Mouse (Mus musculus): Measurements from ENCODE around the gene Mcm10.
"Not testable (repeated sequence)": the region's sequence is repeated elsewhere in the genome, so short reads cannot be mapped to it uniquely, and the experiment has no call there.

Mcm10 gene

DNA sequence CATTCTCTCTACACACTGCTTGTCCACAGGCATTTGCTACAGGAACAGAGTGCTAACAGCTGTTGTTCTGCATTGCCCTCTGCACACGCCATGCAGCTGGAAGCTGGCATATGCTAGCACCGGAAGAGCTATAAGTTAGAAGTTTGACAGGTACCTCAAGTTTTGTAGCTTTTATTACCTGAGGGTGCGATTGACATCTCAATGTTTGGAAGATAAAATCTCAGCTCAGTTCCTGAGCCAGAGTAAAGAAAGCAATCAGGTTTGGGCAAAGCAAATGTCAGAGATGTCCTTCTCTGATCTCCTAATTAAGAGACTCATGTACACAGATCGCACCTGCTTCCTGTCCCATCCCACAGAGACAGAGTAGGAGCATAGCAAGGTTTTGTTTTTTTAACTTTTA is 25.8 kb downstream of the Mcm10 start:
- no peak for DNase-seq (ENCODE audit: low read depth, low spot score)

DNA sequence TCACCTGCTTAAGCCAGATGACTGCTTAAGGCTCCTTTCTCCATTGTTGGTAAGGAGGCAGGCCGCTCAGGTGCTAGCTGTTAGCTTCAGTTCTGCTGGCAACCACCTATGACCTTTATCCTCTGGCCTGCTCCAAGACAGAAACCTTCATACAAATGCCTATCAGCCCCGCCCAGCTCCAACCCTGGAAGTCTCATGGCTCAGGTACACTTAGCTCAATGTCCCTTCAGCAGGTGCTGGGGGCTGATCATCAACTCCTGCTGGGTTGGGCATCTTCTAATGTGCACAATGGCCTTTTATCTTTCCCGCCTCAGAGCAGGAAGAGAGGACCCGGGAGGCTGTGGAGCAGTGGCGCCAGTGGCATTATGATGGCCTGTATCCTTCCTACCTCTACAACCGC is 27.6 kb downstream of the Mcm10 start:
- DNase-seq (ENCODE audit: low read depth, low spot score): no peak

DNA sequence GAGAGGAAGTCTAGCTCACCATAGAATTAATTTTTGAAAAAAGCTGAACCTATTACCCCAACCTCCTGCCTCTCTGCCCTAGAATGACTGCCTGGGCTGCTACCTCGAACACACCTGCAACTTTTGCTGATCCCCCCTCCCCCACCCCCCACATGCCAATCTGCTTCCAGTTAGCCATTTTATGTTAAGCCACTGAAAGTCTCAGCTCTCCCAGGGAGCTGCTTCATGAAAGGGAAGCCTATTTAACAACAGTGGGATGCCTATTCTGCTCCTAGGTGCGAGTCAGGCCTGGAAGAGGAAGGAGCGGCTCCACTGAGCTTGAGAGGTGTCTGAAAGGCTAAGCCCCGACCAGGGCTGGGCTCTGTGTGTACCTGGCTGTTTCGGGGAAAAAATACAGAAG is 28.6 kb downstream of the Mcm10 start:
- DNase-seq (ENCODE audit: low read depth, low spot score): peak; percentile 66

DNA sequence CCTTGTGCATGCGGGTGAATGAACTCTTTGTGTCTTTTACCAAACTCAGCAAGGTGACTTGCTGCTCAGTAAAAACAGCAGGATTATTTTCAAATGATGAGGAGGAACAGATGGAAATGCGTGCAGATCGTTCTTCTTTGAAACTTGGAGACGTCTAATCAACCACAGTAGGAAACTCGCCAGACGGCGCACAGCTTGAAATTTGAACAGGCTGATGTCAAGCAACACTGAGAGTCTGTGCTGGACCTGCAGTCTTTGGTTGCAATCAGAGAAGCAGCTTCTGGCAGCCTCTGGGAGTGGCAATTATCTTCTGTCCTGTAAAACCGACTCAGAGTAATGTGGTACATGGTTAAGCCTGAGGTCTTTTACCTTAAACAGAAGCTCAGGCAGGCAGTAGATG is 34.5 kb downstream of the Mcm10 start:
- peak; percentile 43 for DNase-seq (ENCODE audit: low read depth, low spot score)

DNA sequence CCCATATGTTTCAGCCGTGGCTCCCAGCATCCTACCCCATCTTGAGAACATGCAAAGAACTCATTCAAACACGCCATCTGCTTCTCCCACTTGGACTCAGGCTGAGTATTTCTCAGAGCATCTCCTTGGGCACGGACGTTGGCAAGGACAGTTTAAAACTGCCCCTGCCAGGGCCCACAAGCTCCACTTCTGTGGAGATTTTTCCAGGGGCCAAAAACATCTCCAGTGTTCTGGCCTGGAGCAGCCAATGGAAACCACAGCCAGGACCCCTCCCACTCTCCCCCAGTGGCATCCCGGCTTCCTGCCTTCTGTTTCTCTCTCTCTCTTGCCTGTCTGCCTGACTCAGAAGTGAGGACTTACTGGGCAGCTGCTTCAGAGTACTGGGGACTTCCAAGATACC is 36.8 kb downstream of the Mcm10 start, which contains the start of gene Ucma:
Gene Ucma (plus strand): TSS at position 316 of the 400 bp plus-strand sequence.
- DNase-seq (ENCODE audit: low read depth, low spot score): no peak

DNA sequence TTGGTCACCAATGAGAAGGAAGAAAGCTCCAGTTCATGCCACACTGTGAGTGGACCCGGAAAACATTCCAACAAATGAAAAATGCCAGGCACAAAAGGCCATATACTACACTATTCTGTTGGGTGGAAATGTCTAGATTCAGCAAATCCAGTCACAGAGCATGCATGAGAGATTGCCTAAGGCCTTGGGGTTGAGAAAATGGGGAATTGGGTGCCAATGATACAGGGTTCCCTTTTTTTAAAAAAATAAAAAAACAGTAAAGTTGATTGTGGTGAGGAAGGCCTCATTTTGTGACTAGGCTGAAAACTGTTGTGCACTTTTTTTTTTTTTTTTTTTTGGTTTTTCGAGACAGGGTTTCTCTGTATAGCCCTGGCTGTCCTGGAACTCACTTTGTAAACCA is 43.5 kb downstream of the Mcm10 start:
- DNase-seq (ENCODE audit: low read depth, low spot score): no peak

DNA sequence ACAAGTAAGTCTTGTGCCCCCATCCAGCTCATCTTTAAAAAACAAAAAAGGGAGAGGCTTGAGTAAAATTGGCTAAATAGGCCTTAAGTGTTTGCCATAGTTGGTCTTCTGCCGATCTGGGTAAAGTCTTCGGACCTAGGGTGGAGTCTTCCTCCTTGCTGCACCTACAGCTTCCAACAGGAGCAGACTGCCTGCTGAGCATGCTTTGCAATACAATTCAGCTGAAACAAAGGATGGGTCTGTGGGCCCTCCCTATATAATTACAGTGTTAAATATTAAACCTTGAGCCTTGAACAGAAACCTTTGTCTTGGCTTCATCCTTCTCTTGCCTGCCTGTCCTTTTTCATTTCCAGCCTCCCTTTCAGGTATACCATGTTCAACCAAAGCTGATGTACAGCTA is 44.8 kb downstream of the Mcm10 start:
- no peak for DNase-seq (ENCODE audit: low read depth, low spot score)

DNA sequence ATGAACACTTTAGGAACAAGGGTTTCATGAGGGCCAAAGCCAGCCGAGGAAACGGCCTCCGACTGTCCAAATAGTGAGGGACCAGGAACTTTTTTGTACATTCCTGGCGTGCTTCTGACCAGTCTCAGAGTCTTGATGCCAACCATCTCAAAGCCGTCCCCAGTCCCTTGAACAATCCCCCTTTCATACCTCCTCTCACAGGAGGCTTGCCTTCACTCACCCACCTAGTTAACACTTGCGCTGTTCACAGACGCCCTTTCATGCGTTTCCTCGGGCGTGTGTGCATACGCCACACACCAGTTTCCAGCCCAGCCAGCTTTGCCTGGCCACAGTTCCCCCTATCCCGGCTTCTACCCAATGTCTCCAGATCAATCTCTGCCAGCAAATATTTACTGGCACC is 54.6 kb downstream of the Mcm10 start:
- peak; percentile 28 for DNase-seq (ENCODE audit: low read depth, low spot score)

DNA sequence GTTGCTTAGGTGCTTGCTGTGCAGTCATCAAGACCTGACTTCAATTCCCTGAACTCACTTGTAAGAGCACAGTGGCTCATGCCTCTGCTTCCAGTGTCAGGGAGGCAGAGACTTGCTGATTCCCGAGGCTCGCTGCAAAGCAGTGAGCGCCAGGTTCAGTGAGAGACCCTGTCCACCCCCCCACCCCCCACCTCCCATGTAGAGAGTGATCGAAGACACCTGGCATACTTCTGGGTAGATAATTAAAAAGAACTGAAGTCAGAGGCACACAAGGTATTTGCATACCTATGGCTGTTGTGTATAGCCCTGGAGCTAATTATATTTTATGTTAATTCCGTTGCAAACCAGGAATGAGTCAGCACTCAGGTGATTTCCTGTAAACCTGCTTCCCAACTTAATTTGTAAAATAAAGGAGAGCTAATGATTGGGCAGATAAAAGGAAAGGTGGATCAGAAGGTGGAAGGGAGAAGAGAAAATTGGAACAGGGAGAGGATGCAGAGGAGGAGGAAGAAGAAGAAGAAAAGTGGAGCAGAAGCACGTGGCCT is 58.3 kb downstream of the Mcm10 start:
- no peak for DNase-seq (ENCODE audit: low read depth, low spot score)

DNA sequence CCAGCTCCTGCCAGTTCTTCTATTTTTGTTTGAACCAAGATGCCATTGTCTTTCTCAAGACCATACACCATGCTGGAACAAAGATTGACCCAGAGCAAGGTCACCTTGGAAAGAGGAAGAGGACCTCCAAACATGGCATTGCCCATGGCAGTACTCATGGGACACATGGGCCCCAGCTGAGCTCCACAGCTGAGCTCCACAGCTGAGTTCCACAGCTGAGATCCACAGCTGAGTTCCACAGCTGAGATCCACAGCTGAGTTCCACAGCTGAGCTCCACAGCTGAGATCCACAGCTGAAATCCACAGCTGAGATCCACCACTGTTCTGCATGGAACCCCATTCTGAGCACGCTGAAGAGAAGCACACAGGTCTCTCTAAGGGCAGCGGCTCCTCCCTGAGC is 61.6 kb downstream of the Mcm10 start:
- no peak for DNase-seq (ENCODE audit: low read depth, low spot score)

DNA sequence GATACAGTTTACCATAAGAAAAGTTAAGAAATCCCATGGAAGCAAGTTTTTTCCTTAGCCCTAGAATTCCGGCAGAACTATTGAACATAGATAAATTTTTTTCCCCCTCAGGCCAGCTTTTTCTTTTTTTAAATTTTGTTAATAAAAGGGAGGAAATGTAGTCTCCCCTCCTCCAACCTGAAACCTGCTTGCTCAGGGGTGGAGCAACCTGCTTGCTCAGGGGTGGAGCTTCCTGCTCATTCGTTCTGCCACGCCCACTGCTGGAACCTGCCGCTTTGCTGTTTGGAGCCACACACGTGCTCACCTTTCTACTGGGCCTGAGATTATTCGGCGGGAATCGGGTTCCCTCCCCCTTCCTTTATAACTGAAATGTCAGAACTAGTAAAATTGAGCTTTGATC is 62.9 kb downstream of the Mcm10 start:
- DNase-seq (ENCODE audit: low read depth, low spot score): not testable (repeated sequence)

DNA sequence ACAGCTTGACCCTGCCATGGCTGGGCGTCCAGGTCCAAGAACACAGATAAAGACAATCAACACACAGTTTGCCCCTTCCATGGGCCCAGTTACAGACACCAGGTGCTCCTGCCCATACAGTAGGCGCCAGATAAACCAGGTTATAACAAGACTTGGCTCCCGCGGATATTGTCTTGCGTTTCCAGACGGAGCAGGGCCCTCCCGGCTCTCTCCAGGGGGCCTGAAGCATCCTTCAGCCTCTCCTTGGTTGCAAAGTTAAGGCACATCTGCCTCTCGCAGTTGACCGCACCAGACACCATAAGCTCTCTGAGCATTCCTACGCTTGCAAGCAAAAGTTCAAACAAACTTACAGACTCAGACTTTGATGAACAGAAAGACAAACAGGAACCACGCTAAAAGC is 71.7 kb downstream of the Mcm10 start:
- no peak for DNase-seq (ENCODE audit: low read depth, low spot score)

Measured in forelimb bud, embryonic 11.5 days (tissue).